Mouse (Mus musculus): Measurements from ENCODE around the gene Wbp2.

Gene Wbp2

GRCm38 (mm10) chr11:116064187-116064867, 22.5 kb downstream of the Wbp2 start:
- DNase-seq (ENCODE audit: extremely low spot score, low read depth, low spot score) = no peak

GRCm38 (mm10) chr11:116063562-116063961, 23.2 kb downstream of the Wbp2 start:
- DNase-seq (ENCODE audit: extremely low spot score, low read depth, low spot score) = no peak

GRCm38 (mm10) chr11:116062521-116062920, 24.3 kb downstream of the Wbp2 start:
- DNase-seq (ENCODE audit: extremely low spot score, low read depth, low spot score) = no peak

GRCm38 (mm10) chr11:116061641-116062415, 25.0 kb downstream of the Wbp2 start:
- no peak for DNase-seq (ENCODE audit: extremely low spot score, low read depth, low spot score)

GRCm38 (mm10) chr11:116060596-116060995, 26.2 kb downstream of the Wbp2 start:
- no peak for DNase-seq (ENCODE audit: extremely low spot score, low read depth, low spot score)

GRCm38 (mm10) chr11:116059691-116060025, 27.1 kb downstream of the Wbp2 start:
- DNase-seq (ENCODE audit: extremely low spot score, low read depth, low spot score) = no peak

- DNase-seq (ENCODE audit: extremely low spot score, low read depth, low spot score) = no peak
Measured at GRCm38 (mm10) chr11:116058868-116059690, 27.7 kb downstream of the Wbp2 start.

- no peak for DNase-seq (ENCODE audit: extremely low spot score, low read depth, low spot score)
Measured at GRCm38 (mm10) chr11:116058022-116058614, 28.7 kb downstream of the Wbp2 start.

GRCm38 (mm10) chr11:116057237-116057881, 29.4 kb downstream of the Wbp2 start:
- DNase-seq (ENCODE audit: extremely low spot score, low read depth, low spot score) = no peak

- no peak for DNase-seq (ENCODE audit: extremely low spot score, low read depth, low spot score)
Measured at GRCm38 (mm10) chr11:116055873-116056272, 30.9 kb downstream of the Wbp2 start.

GRCm38 (mm10) chr11:116053510-116054229, 33.1 kb downstream of the Wbp2 start:
- no peak for DNase-seq (ENCODE audit: extremely low spot score, low read depth, low spot score)

- no peak for DNase-seq (ENCODE audit: extremely low spot score, low read depth, low spot score)
Measured at GRCm38 (mm10) chr11:116050196-116050595, 36.6 kb downstream of the Wbp2 start.

- DNase-seq (ENCODE audit: extremely low spot score, low read depth, low spot score) = no peak
Measured at GRCm38 (mm10) chr11:116049610-116050009, 37.2 kb downstream of the Wbp2 start.

GRCm38 (mm10) chr11:116045173-116045572, 41.6 kb downstream of the Wbp2 start:
- no peak for DNase-seq (ENCODE audit: extremely low spot score, low read depth, low spot score)

GRCm38 (mm10) chr11:116043286-116043685, 43.5 kb downstream of the Wbp2 start:
- no peak for DNase-seq (ENCODE audit: extremely low spot score, low read depth, low spot score)

GRCm38 (mm10) chr11:116042372-116043138, 44.2 kb downstream of the Wbp2 start:
- no peak for DNase-seq (ENCODE audit: extremely low spot score, low read depth, low spot score)

- DNase-seq (ENCODE audit: extremely low spot score, low read depth, low spot score) = no peak
Measured at GRCm38 (mm10) chr11:116041833-116042232, 45.0 kb downstream of the Wbp2 start.

- no peak for DNase-seq (ENCODE audit: extremely low spot score, low read depth, low spot score)
Measured at GRCm38 (mm10) chr11:116040593-116040992, 46.2 kb downstream of the Wbp2 start.

GRCm38 (mm10) chr11:116037826-116038225, 49.0 kb downstream of the Wbp2 start:
- no peak for DNase-seq (ENCODE audit: extremely low spot score, low read depth, low spot score)

All from hindlimb bud, embryonic 11.5 days (tissue).